Mouse (Mus musculus): ENCODE measurements at regions not wholly inside any gene's neighbourhood (a gene's known extent, or its start where the extent isn't known, plus 50 kb on each side); places are given as distances from the start of the nearest gene placed in this dataset.
A peak's percentile ranks its signal among the peaks of the same experiment; 100 is the strongest.

- 83% methylated on average over 4 of the region's 4 CpGs for WGBS
- no peak overlapping the region for H3K4me3 ChIP-seq
- intact Hi-C loops (cut with DNase I), result no loop called here
- no peaks in the 10 kb centered on the region for H3K4me1 ChIP-seq (ENCODE audit: control insufficient read depth, insufficient read depth, low read length)
- H3K36me3 ChIP-seq (ENCODE audit: control insufficient read depth, insufficient read depth, low read length), result no peaks in the 10 kb centered on the region
- no peaks in the 10 kb centered on the region for H3K79me2 ChIP-seq (replicated peaks; ENCODE audit: control insufficient read depth, insufficient read depth, low read length)
- DNase-seq, result no peak
- TF ChIP-seq POLR2A (IDR thresholded peaks at IDR 0.05; ENCODE audit: insufficient read depth, low read depth, low read length) (no peak), CTCF (IDR thresholded peaks at IDR 0.05) (no peak), EP300 (IDR thresholded peaks at IDR 0.05; ENCODE audit: insufficient read depth, low read depth, low read length) (no peak)
- no peaks in the 10 kb centered on the region for H3K27me3 ChIP-seq (ENCODE audit: control insufficient read depth, insufficient read depth, low read length)
- no peak overlapping the region for H3K9ac ChIP-seq (ENCODE audit: low read depth, low read length)
- no peak overlapping the region for H3K27ac ChIP-seq
These were observed 97.3 kb upstream of the Cadm1 start for GRCm38 (mm10) chr9:47432715-47433114.

DNA sequence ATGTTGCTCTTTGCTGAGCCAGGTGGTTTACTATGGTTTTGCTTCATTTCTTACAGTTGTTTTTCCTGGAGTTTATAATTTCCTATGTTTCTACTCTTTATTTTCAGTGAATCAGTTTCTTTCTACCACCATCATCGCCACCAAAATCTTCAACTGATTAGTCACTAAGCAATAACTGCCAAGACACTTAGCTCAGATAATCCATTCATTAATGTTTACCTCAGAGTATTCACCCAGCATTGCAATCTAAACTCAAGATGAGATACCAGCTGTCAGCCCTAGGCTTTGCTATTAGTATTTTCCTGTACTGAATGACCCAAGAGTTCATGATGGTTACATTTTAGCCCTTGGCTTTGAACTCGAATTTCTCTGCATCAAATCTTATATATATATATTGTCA, 96.8 kb upstream of the Cadm1 start:
- H3K9ac ChIP-seq (ENCODE audit: low read depth, low read length), result no peak overlapping the region
- 57% methylated on average over 2 of the region's 2 CpGs for WGBS
- no peaks in the 10 kb centered on the region for H3K79me2 ChIP-seq (replicated peaks; ENCODE audit: control insufficient read depth, insufficient read depth, low read length)
- TF ChIP-seq POLR2A (IDR thresholded peaks at IDR 0.05; ENCODE audit: insufficient read depth, low read depth, low read length) (no peak), EP300 (IDR thresholded peaks at IDR 0.05; ENCODE audit: insufficient read depth, low read depth, low read length) (no peak), CTCF (IDR thresholded peaks at IDR 0.05) (no peak)
- intact Hi-C loops (cut with DNase I), result no loop called here
- no peaks in the 10 kb centered on the region for H3K36me3 ChIP-seq (ENCODE audit: control insufficient read depth, insufficient read depth, low read length)
- no peaks in the 10 kb centered on the region for H3K27me3 ChIP-seq (ENCODE audit: control insufficient read depth, insufficient read depth, low read length)
- no peaks in the 10 kb centered on the region for H3K4me1 ChIP-seq (ENCODE audit: control insufficient read depth, insufficient read depth, low read length)
- DNase-seq, result no peak
- H3K4me3 ChIP-seq, result no peak overlapping the region
- no peak overlapping the region for H3K27ac ChIP-seq

GRCm38 (mm10) chr9:47434091-47434490, 95.9 kb upstream of the Cadm1 start:
- 0 out of 2 replicates have a peak, but pooled peaks cover 1% of the 10 kb centered on the region for H3K27me3 ChIP-seq (ENCODE audit: control insufficient read depth, insufficient read depth, low read length)
- H3K79me2 ChIP-seq (replicated peaks; ENCODE audit: control insufficient read depth, insufficient read depth, low read length), result no peaks in the 10 kb centered on the region
- no peak overlapping the region for H3K4me3 ChIP-seq
- no peak for TF ChIP-seq POLR2A (IDR thresholded peaks at IDR 0.05; ENCODE audit: insufficient read depth, low read depth, low read length)
- no peak for TF ChIP-seq CTCF (IDR thresholded peaks at IDR 0.05)
- no peak for TF ChIP-seq EP300 (IDR thresholded peaks at IDR 0.05; ENCODE audit: insufficient read depth, low read depth, low read length)
- H3K27ac ChIP-seq, result no peak overlapping the region
- no peaks in the 10 kb centered on the region for H3K36me3 ChIP-seq (ENCODE audit: control insufficient read depth, insufficient read depth, low read length)
- whole genome bisulfite sequencing, result 90% methylated on average over 2 of the region's 2 CpGs
- no peaks in the 10 kb centered on the region for H3K4me1 ChIP-seq (ENCODE audit: control insufficient read depth, insufficient read depth, low read length)
- no peak for DNase-seq
- intact Hi-C loops (cut with DNase I), result no loop called here
- no peak overlapping the region for H3K9ac ChIP-seq (ENCODE audit: low read depth, low read length)

GRCm38 (mm10) chr9:47438976-47439375, 91.0 kb upstream of the Cadm1 start:
- no peak for DNase-seq
- Histone ChIP-seq H3K4me3 (no peak overlapping the region), H3K4me1 (ENCODE audit: control insufficient read depth, insufficient read depth, low read length) (no peaks in the 10 kb centered on the region), H3K79me2 (replicated peaks; ENCODE audit: control insufficient read depth, insufficient read depth, low read length) (no peaks in the 10 kb centered on the region), H3K27me3 (ENCODE audit: control insufficient read depth, insufficient read depth, low read length) (0 out of 2 replicates have a peak, but pooled peaks cover 1% of the 10 kb centered on the region), H3K27ac (no peak overlapping the region), H3K36me3 (ENCODE audit: control insufficient read depth, insufficient read depth, low read length) (no peaks in the 10 kb centered on the region), H3K9ac (ENCODE audit: low read depth, low read length) (no peak overlapping the region)
- TF ChIP-seq EP300 (IDR thresholded peaks at IDR 0.05; ENCODE audit: insufficient read depth, low read depth, low read length), result no peak
- TF ChIP-seq POLR2A (IDR thresholded peaks at IDR 0.05; ENCODE audit: insufficient read depth, low read depth, low read length), result no peak
- TF ChIP-seq CTCF (IDR thresholded peaks at IDR 0.05), result no peak
- intact Hi-C loops (cut with DNase I), result no loop called here
- 74% methylated on average over 4 of the region's 4 CpGs for WGBS

GRCm38 (mm10) chr9:47439506-47439905, 90.5 kb upstream of the Cadm1 start:
- Histone ChIP-seq H3K27me3 (ENCODE audit: control insufficient read depth, insufficient read depth, low read length) (0 out of 2 replicates have a peak, but pooled peaks cover 1% of the 10 kb centered on the region), H3K4me3 (no peak overlapping the region), H3K36me3 (ENCODE audit: control insufficient read depth, insufficient read depth, low read length) (no peaks in the 10 kb centered on the region), H3K9ac (ENCODE audit: low read depth, low read length) (no peak overlapping the region), H3K79me2 (replicated peaks; ENCODE audit: control insufficient read depth, insufficient read depth, low read length) (no peaks in the 10 kb centered on the region), H3K27ac (no peak overlapping the region), H3K4me1 (ENCODE audit: control insufficient read depth, insufficient read depth, low read length) (no peaks in the 10 kb centered on the region)
- WGBS, result 31% methylated on average over 11 of the region's 11 CpGs
- DNase-seq, result no peak
- TF ChIP-seq POLR2A (IDR thresholded peaks at IDR 0.05; ENCODE audit: insufficient read depth, low read depth, low read length) (no peak), CTCF (IDR thresholded peaks at IDR 0.05) (no peak), EP300 (IDR thresholded peaks at IDR 0.05; ENCODE audit: insufficient read depth, low read depth, low read length) (no peak)
- intact Hi-C loops (cut with DNase I), result no loop called here

GRCm38 (mm10) chr9:47440128-47440527, 89.8 kb upstream of the Cadm1 start:
- Histone ChIP-seq H3K27ac (no peak overlapping the region), H3K4me3 (no peak overlapping the region), H3K4me1 (ENCODE audit: control insufficient read depth, insufficient read depth, low read length) (no peaks in the 10 kb centered on the region), H3K79me2 (replicated peaks; ENCODE audit: control insufficient read depth, insufficient read depth, low read length) (no peaks in the 10 kb centered on the region), H3K36me3 (ENCODE audit: control insufficient read depth, insufficient read depth, low read length) (no peaks in the 10 kb centered on the region), H3K27me3 (ENCODE audit: control insufficient read depth, insufficient read depth, low read length) (0 out of 2 replicates have a peak, but pooled peaks cover 1% of the 10 kb centered on the region), H3K9ac (ENCODE audit: low read depth, low read length) (no peak overlapping the region)
- DNase-seq, result no peak
- TF ChIP-seq EP300 (IDR thresholded peaks at IDR 0.05; ENCODE audit: insufficient read depth, low read depth, low read length), result no peak
- no peak for TF ChIP-seq POLR2A (IDR thresholded peaks at IDR 0.05; ENCODE audit: insufficient read depth, low read depth, low read length)
- TF ChIP-seq CTCF (IDR thresholded peaks at IDR 0.05), result peak; percentile 40
- intact Hi-C loops (cut with DNase I), result no loop called here
- 14% methylated on average over 6 of the region's 6 CpGs for WGBS

All from heart, adult 2 months (tissue).